In the genomic region with DNA sequence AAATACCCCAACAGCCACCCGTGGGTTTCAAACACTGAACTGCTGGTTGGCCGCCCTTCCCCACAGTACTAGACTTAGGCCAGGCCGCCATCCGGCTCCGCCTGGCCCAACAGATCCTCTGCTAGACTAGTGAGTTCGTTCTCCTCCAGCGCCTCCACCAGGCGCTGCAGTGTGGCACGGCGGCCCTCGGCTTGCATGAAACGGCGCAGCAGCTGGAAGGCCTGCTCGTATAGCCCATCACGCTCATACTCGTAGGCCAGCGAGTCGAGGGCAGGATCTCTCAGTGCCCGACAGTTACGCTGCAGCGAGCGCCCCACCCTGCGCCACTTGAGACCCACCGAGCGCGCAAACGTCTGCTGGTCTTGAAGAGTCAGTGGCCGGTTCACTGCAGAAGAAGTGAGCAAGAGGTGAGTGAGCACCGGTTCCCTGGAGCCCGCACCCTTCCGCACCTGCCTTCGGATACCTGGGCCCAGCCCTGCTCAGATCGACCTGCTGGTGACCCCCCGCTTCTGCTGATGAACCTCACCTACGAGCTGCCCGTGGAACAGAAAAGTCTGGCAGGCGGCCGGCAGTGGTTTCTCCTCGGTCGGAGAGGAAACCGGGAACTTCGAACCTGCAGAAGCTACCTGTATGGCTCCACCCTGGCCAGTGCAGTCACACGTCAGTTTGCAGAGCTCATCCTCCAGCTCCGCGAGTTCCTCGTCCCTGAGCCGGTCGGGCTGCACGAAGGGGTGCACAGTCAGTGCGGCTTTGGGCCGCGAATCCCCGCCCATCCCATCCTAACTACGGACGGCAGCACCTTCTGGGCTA, we compare ENCODE assay signal across 8 mouse cellular contexts. TPM values are rescaled to one million over a fixed set of nuclear protein-coding genes. Genes with fewer than 3 reads are reported as not detected.
DNase-seq lines count a peak whose midpoint lies in the region; ATAC-seq lines count a peak whose summit lies in the region.

No protein-coding gene starts in this region.

- H3K9ac ChIP-seq in limb, embryonic 11.5 days (ENCODE audit: low read length), result no peak overlapping the region
- H3K9ac ChIP-seq in midbrain, embryonic 13.5 days (replicated peaks), result peak overlapping the region; percentile 49

- H3K9me3 ChIP-seq in heart, embryonic 10.5 days, result no peaks in the 10 kb centered on the region
- H3K9me3 ChIP-seq in limb, embryonic 11.5 days (ENCODE audit: control insufficient read depth, low read length), result no peaks in the 10 kb centered on the region
- H3K9me3 ChIP-seq in midbrain, embryonic 13.5 days, result no peaks in the 10 kb centered on the region

- H3K4me2 ChIP-seq in limb, embryonic 11.5 days (ENCODE audit: low read depth, severe bottlenecking), result peak overlapping the region; percentile 60
- H3K4me2 ChIP-seq in midbrain, embryonic 13.5 days (replicated peaks), result peak overlapping the region; percentile 66

- WGBS in heart, embryonic 10.5 days, result 2% methylated on average over 55 of the region's 55 CpGs
- WGBS in limb, embryonic 11.5 days, result 3% methylated on average over 55 of the region's 55 CpGs
- WGBS in midbrain, embryonic 13.5 days, result 2% methylated on average over 55 of the region's 55 CpGs

- peak overlapping the region; percentile 19; the same call in 1 of the 2 replicates for H3K27ac ChIP-seq in heart, embryonic 10.5 days
- H3K27ac ChIP-seq in limb, embryonic 11.5 days (replicated peaks; ENCODE audit: low read depth, low read length), result no peak overlapping the region
- H3K27ac ChIP-seq in midbrain, embryonic 13.5 days, result no peak overlapping the region

- intact Hi-C loops in heart, postnatal 25 days (cut with DNase I), result no loop called here
- intact Hi-C loops in gastrocnemius, postnatal 36 days (cut with DNase I), result no loop called here

- H3K4me1 ChIP-seq in heart, embryonic 10.5 days, result peaks cover 38% of the 10 kb centered on the region
- peaks cover 11% of the 10 kb centered on the region for H3K4me1 ChIP-seq in limb, embryonic 11.5 days (ENCODE audit: control insufficient read depth, insufficient read depth, low read length)
- peaks cover 28% of the 10 kb centered on the region for H3K4me1 ChIP-seq in midbrain, embryonic 13.5 days (replicated peaks)

- peak; percentile 7; the same call in 1 of the 2 replicates for ATAC-seq in erythroblast, adult 5-6 weeks (replicated peaks; ENCODE audit: low FRiP score, poor library complexity, severe bottlenecking)
- peak; percentile 11; the same call in 1 of the 2 replicates for ATAC-seq in limb, embryonic 11.5 days (ENCODE audit: insufficient number of reproducible peaks, low FRiP score, low TSS enrichment, low read depth)
- ATAC-seq in midbrain, embryonic 13.5 days, result peak; percentile 59
- no peak for ATAC-seq in CD4-positive, CD25-positive, alpha-beta regulatory T cell, adult 4 months

- no peaks in the 10 kb centered on the region for H3K36me3 ChIP-seq in heart, embryonic 10.5 days
- H3K36me3 ChIP-seq in limb, embryonic 11.5 days (ENCODE audit: control insufficient read depth, insufficient read depth, low read length), result no peaks in the 10 kb centered on the region
- H3K36me3 ChIP-seq in midbrain, embryonic 13.5 days, result no peaks in the 10 kb centered on the region

- H3K27me3 ChIP-seq in heart, embryonic 10.5 days (ENCODE audit: insufficient read depth, poor library complexity, severe bottlenecking), result peaks cover 95% of the 10 kb centered on the region
- H3K27me3 ChIP-seq in limb, embryonic 11.5 days (ENCODE audit: control insufficient read depth, insufficient read depth, low read length), result peaks cover 52% of the 10 kb centered on the region
- peaks cover 91% of the 10 kb centered on the region for H3K27me3 ChIP-seq in midbrain, embryonic 13.5 days

- DNase-seq in heart, embryonic 10.5 days (ENCODE audit: low spot score), result no peak
- DNase-seq in heart, postnatal 25 days (ENCODE audit: low spot score), result no peak
- peak; percentile 63 for DNase-seq in R1 (ENCODE audit: low read depth, low spot score)
- DNase-seq in limb, embryonic 11.5 days (ENCODE audit: low spot score), result peak; percentile 68
- no peak for DNase-seq in gastrocnemius, postnatal 36 days

- H3K4me3 ChIP-seq in heart, embryonic 10.5 days, result peak overlapping the region; percentile 62
- H3K4me3 ChIP-seq in limb, embryonic 11.5 days (ENCODE audit: low read depth, low read length), result peak overlapping the region; percentile 26
- H3K4me3 ChIP-seq in midbrain, embryonic 13.5 days (replicated peaks), result peak overlapping the region; percentile 39

RNA-seq across cellular contexts. Expression of gene B3gnt9, which starts 4.2 kb away (rescaled TPM):
- polyA plus RNA-seq in heart, embryonic 10.5 days (2016; fragmentation: Nextera tagmentation; extraction: Ambion mirVana), result 7.6 and 8.1 TPM in 2 replicates
- 1 to 10 TPM; 4.1 to 4.9 TPM for total RNA-seq in heart, postnatal 25 days (2021)
- not detected in 2 replicates for total RNA-seq in erythroblast, adult 5-6 weeks (2015; ENCODE audit: low replicate concordance)
- 0.09 TPM in 1 of 2 replicates, not detected in the other for total RNA-seq in erythroblast, adult 5-6 weeks (2017; ENCODE audit: low replicate concordance)
- polyA plus RNA-seq in limb, embryonic 11.5 days (2014; fragmentation: Nextera tagmentation; extraction: Ambion mirVana), result 2.4 and 3.4 TPM in 2 replicates
- polyA plus RNA-seq in midbrain, embryonic 13.5 days (2015; fragmentation: Nextera tagmentation; extraction: Ambion mirVana), result 3.6 and 4.2 TPM in 2 replicates
- under 1 TPM; 0.33 to 0.47 TPM for polyA plus RNA-seq in CD4-positive, CD25-positive, alpha-beta regulatory T cell, adult 4 months (2017; shearing (Covaris generic))
- total RNA-seq in gastrocnemius, postnatal 36 days (2021), result 1 to 10 TPM; 2.0 to 2.2 TPM

RNA-seq across cellular contexts. Expression of gene Tradd, which starts 5.3 kb away (rescaled TPM):
- 19.0 and 19.4 TPM in 2 replicates for polyA plus RNA-seq in heart, embryonic 10.5 days (2016; fragmentation: Nextera tagmentation; extraction: Ambion mirVana)
- 1 to 10 TPM; 4.4 to 6.9 TPM for total RNA-seq in heart, postnatal 25 days (2021)
- total RNA-seq in erythroblast, adult 5-6 weeks (2015; ENCODE audit: low replicate concordance), result 2.3 and 3.5 TPM in 2 replicates
- total RNA-seq in erythroblast, adult 5-6 weeks (2017; ENCODE audit: low replicate concordance), result 3.6 and 5.9 TPM in 2 replicates
- 11.1 and 13.6 TPM in 2 replicates for polyA plus RNA-seq in limb, embryonic 11.5 days (2014; fragmentation: Nextera tagmentation; extraction: Ambion mirVana)
- polyA plus RNA-seq in midbrain, embryonic 13.5 days (2015; fragmentation: Nextera tagmentation; extraction: Ambion mirVana), result 12.5 and 13.4 TPM in 2 replicates
- 10 to 100 TPM; 58.1 to 76.0 TPM for polyA plus RNA-seq in CD4-positive, CD25-positive, alpha-beta regulatory T cell, adult 4 months (2017; shearing (Covaris generic))
- total RNA-seq in gastrocnemius, postnatal 36 days (2021), result 1 to 10 TPM; 2.8 to 3.7 TPM

RNA-seq across cellular contexts. Expression of gene Fbxl8, which starts 5.3 kb away (rescaled TPM):
- polyA plus RNA-seq in heart, embryonic 10.5 days (2016; fragmentation: Nextera tagmentation; extraction: Ambion mirVana), result 2.0 and 2.4 TPM in 2 replicates
- total RNA-seq in heart, postnatal 25 days (2021), result 1 to 10 TPM; 2.4 to 2.7 TPM
- total RNA-seq in erythroblast, adult 5-6 weeks (2015; ENCODE audit: low replicate concordance), result 1.3 and 3.5 TPM in 2 replicates
- 0.28 and 0.94 TPM in 2 replicates for total RNA-seq in erythroblast, adult 5-6 weeks (2017; ENCODE audit: low replicate concordance)
- polyA plus RNA-seq in limb, embryonic 11.5 days (2014; fragmentation: Nextera tagmentation; extraction: Ambion mirVana), result 1.2 and 1.3 TPM in 2 replicates
- polyA plus RNA-seq in midbrain, embryonic 13.5 days (2015; fragmentation: Nextera tagmentation; extraction: Ambion mirVana), result 0.48 and 0.61 TPM in 2 replicates
- 10 to 100 TPM; 16.5 to 27.6 TPM for polyA plus RNA-seq in CD4-positive, CD25-positive, alpha-beta regulatory T cell, adult 4 months (2017; shearing (Covaris generic))
- total RNA-seq in gastrocnemius, postnatal 36 days (2021), result 1 to 10 TPM in 1 of 2 experiments, under 1 TPM in 1; 0.87 to 1.3 TPM

RNA-seq across cellular contexts. Expression of gene Hsf4, which starts 10.5 kb away (rescaled TPM):
- 0.16 TPM in 1 of 2 replicates, not detected in the other for polyA plus RNA-seq in heart, embryonic 10.5 days (2016; fragmentation: Nextera tagmentation; extraction: Ambion mirVana)
- total RNA-seq in heart, postnatal 25 days (2021), result 1 to 10 TPM; 1.5 to 2.2 TPM
- not detected in 2 replicates for total RNA-seq in erythroblast, adult 5-6 weeks (2015; ENCODE audit: low replicate concordance)
- total RNA-seq in erythroblast, adult 5-6 weeks (2017; ENCODE audit: low replicate concordance), result not detected in 2 replicates
- polyA plus RNA-seq in limb, embryonic 11.5 days (2014; fragmentation: Nextera tagmentation; extraction: Ambion mirVana), result not detected in 2 replicates
- 0.17 and 0.38 TPM in 2 replicates for polyA plus RNA-seq in midbrain, embryonic 13.5 days (2015; fragmentation: Nextera tagmentation; extraction: Ambion mirVana)
- polyA plus RNA-seq in CD4-positive, CD25-positive, alpha-beta regulatory T cell, adult 4 months (2017; shearing (Covaris generic)), result under 1 TPM; 0.26 to 0.39 TPM
- total RNA-seq in gastrocnemius, postnatal 36 days (2021), result 1 to 10 TPM; 4.6 to 5.6 TPM

RNA-seq across cellular contexts. Expression of gene Nol3, which starts 16.8 kb away (rescaled TPM):
- polyA plus RNA-seq in heart, embryonic 10.5 days (2016; fragmentation: Nextera tagmentation; extraction: Ambion mirVana), result 1.2 and 1.3 TPM in 2 replicates
- total RNA-seq in heart, postnatal 25 days (2021), result 10 to 100 TPM; 17.2 to 20.1 TPM
- not detected in 2 replicates for total RNA-seq in erythroblast, adult 5-6 weeks (2015; ENCODE audit: low replicate concordance)
- total RNA-seq in erythroblast, adult 5-6 weeks (2017; ENCODE audit: low replicate concordance), result not detected in 2 replicates
- polyA plus RNA-seq in limb, embryonic 11.5 days (2014; fragmentation: Nextera tagmentation; extraction: Ambion mirVana), result 1.0 and 1.2 TPM in 2 replicates
- polyA plus RNA-seq in midbrain, embryonic 13.5 days (2015; fragmentation: Nextera tagmentation; extraction: Ambion mirVana), result 3.1 and 4.3 TPM in 2 replicates
- polyA plus RNA-seq in CD4-positive, CD25-positive, alpha-beta regulatory T cell, adult 4 months (2017; shearing (Covaris generic)), result under 1 TPM in 1 of 2 experiments, not detected in 1; 0.15 TPM
- 10 to 100 TPM; 23.9 to 26.0 TPM for total RNA-seq in gastrocnemius, postnatal 36 days (2021)

Comparison
In these comparisons a context has a peak if more than half of its experiments do, and no peak if none do; other contexts are left out.
1. DNase-seq: peak in R1 (single experiment) and limb, embryonic 11.5 days (single experiment); none in heart, embryonic 10.5 days (single experiment), heart, postnatal 25 days (single experiment) and gastrocnemius, postnatal 36 days (0 of 2).
2. Peak in every context shown above with its lines, with median percentiles within 50 percentile points of each other: H3K4me3 ChIP-seq.